Mouse (Mus musculus): ENCODE data around the gene Sox4. TPM values are rescaled to one million over a fixed set of nuclear protein-coding genes. Genes with fewer than 3 reads are reported as not detected.

The Sox4 gene
- total RNA-seq, 2 experiments from 2014 or later: 230 to 261 TPM

- peak; percentile 74 for DNase-seq
- intact Hi-C loops (cut with DNase I): loop anchor here (5.0 kb wide), 1 partner anchor 156 kb away; no protein-coding TSS in a partner anchor
Measured at GRCm38 (mm10) chr13:28948541-28948940, 5.0 kb downstream of the Sox4 start.

- intact Hi-C loops (cut with DNase I): loop anchor here (5.0 kb wide), 1 partner anchor 156 kb away; no protein-coding TSS in a partner anchor
- no peak for DNase-seq
Measured at GRCm38 (mm10) chr13:28947740-28948441, 5.6 kb downstream of the Sox4 start.

- intact Hi-C loops (cut with DNase I): loop anchor here (5.0 kb wide), 1 partner anchor 154 kb away; no protein-coding TSS in a partner anchor
- DNase-seq: no peak
Measured at GRCm38 (mm10) chr13:28946565-28947135, 6.9 kb downstream of the Sox4 start.

GRCm38 (mm10) chr13:28945681-28946080 lies 7.8 kb downstream of the Sox4 start:
- DNase-seq: no peak
- intact Hi-C loops (cut with DNase I): loop anchor here (5.0 kb wide), 1 partner anchor 153 kb away; no protein-coding TSS in a partner anchor

GRCm38 (mm10) chr13:28942926-28943325 lies 10.6 kb downstream of the Sox4 start:
- intact Hi-C loops (cut with DNase I): no loop called here
- no peak for DNase-seq

GRCm38 (mm10) chr13:28941983-28942630 lies 11.4 kb downstream of the Sox4 start:
- intact Hi-C loops (cut with DNase I): no loop called here
- no peak for DNase-seq

GRCm38 (mm10) chr13:28933375-28933774 lies 20.1 kb downstream of the Sox4 start:
- peak; percentile 49 for DNase-seq
- intact Hi-C loops (cut with DNase I): no loop called here

- no peak for DNase-seq
- intact Hi-C loops (cut with DNase I): no loop called here
Measured at GRCm38 (mm10) chr13:28931776-28932175, 21.7 kb downstream of the Sox4 start.

- DNase-seq: no peak
- intact Hi-C loops (cut with DNase I): no loop called here
Measured at GRCm38 (mm10) chr13:28931266-28931665, 22.2 kb downstream of the Sox4 start.

- intact Hi-C loops (cut with DNase I): no loop called here
- DNase-seq: no peak
Measured at GRCm38 (mm10) chr13:28930364-28930763, 23.1 kb downstream of the Sox4 start.

- DNase-seq: no peak
- intact Hi-C loops (cut with DNase I): no loop called here
Measured at GRCm38 (mm10) chr13:28929936-28930335, 23.6 kb downstream of the Sox4 start.

GRCm38 (mm10) chr13:28923136-28923535 lies 30.4 kb downstream of the Sox4 start:
- DNase-seq: no peak
- intact Hi-C loops (cut with DNase I): no loop called here

- intact Hi-C loops (cut with DNase I): no loop called here
- DNase-seq: no peak
Measured at GRCm38 (mm10) chr13:28917379-28918250, 35.9 kb downstream of the Sox4 start.

GRCm38 (mm10) chr13:28913656-28914055 lies 39.9 kb downstream of the Sox4 start:
- intact Hi-C loops (cut with DNase I): no loop called here
- no peak for DNase-seq

- DNase-seq: no peak
- intact Hi-C loops (cut with DNase I): no loop called here
Measured at GRCm38 (mm10) chr13:28906981-28907380, 46.5 kb downstream of the Sox4 start.

Data from left cerebral cortex, postnatal 4 days (tissue).